Mouse (Mus musculus) hindbrain, embryonic 13.5 days (tissue): ENCODE measurements around the gene Atrnl1. TPM values are rescaled to one million over a fixed set of nuclear protein-coding genes. Genes with fewer than 3 reads are reported as not detected.
"Not testable (repeated sequence)": the region's sequence is repeated elsewhere in the genome, so short reads cannot be mapped to it uniquely, and the experiment has no call there.

Experiments
- ATAC-seq: fragments of 200-750 bp; cut with Nextera tagmentation; 2 replicates; pipeline ENCODE4 v1.8.0; 2017; ENCODE audit warnings: moderate TSS enrichment; ENCODE audit not compliant: low FRiP score
- H3K27ac ChIP-seq: fragments of 300-500 bp; sonication (generic); 2 replicates; pipeline ENCODE4 v1.5.1; 2015; ENCODE audit warnings: inconsistent platforms, mild to moderate bottlenecking, moderate library complexity
- H3K27me3 ChIP-seq: fragments of 300-500 bp; sonication (generic); 2 replicates; pipeline ENCODE4 v1.6.1; 2015; ENCODE audit warnings: mild to moderate bottlenecking, inconsistent platforms
- H3K36me3 ChIP-seq: fragments of 300-500 bp; sonication (generic); 2 replicates; pipeline ENCODE4 v1.6.1; 2015; ENCODE audit warnings: mild to moderate bottlenecking, inconsistent platforms
- H3K4me1 ChIP-seq: fragments of 300-500 bp; sonication (generic); replicated peaks from 2 replicates; pipeline ENCODE4 v1.6.1; 2015; ENCODE audit warnings: inconsistent platforms
- H3K4me2 ChIP-seq: fragments of 300-500 bp; sonication (generic); 2 replicates; pipeline ENCODE4 v1.6.1; 2015; ENCODE audit warnings: inconsistent platforms, mild to moderate bottlenecking, moderate library complexity
- H3K4me3 ChIP-seq: fragments of 300-500 bp; sonication (generic); 2 replicates; pipeline ENCODE4 v1.5.1; 2015; ENCODE audit warnings: mild to moderate bottlenecking, inconsistent platforms
- H3K9ac ChIP-seq: fragments of 300-500 bp; sonication (generic); 2 replicates; pipeline ENCODE4 v1.6.1; 2015; ENCODE audit warnings: mild to moderate bottlenecking, inconsistent platforms
- H3K9me3 ChIP-seq: fragments of 300-500 bp; sonication (generic); 2 replicates; pipeline ENCODE4 v1.6.1; 2016; ENCODE audit warnings: inconsistent platforms
- WGBS: fragments of 180-500 bp; shearing (Covaris S2); methylation state at CpG from one replicate; pipeline ENCODE4 v1.1.7; 2015; 5-methylcytosine and 5-hydroxymethylcytosine counted together
- polyA plus RNA-seq: library from polyadenylated mRNA; unstranded; fragments of >200 nt; fragmentation: Nextera tagmentation; extraction: Ambion mirVana; gene quantifications from 2 replicates; pipeline ENCODE4 v1.2.1, GENCODE M21; 2015

Gene Atrnl1
- polyA plus RNA-seq, 1 experiment from 2014 or later = 7.9 TPM

- H3K9ac ChIP-seq = no peak overlapping the region
- no peaks in the 10 kb centered on the region for H3K27me3 ChIP-seq
- 0 out of 2 replicates have a peak, but pooled peaks cover 8% of the 10 kb centered on the region for H3K36me3 ChIP-seq
- no peak overlapping the region for H3K4me2 ChIP-seq
- no peak overlapping the region for H3K27ac ChIP-seq
- WGBS = 73% methylated on average over 4 of the region's 4 CpGs
- no peak for ATAC-seq
- H3K9me3 ChIP-seq = no peaks in the 10 kb centered on the region
- no peak overlapping the region for H3K4me3 ChIP-seq
- peaks cover 6% of the 10 kb centered on the region; the same call in 1 of the 2 replicates for H3K4me1 ChIP-seq
Observed at GRCm38 (mm10) chr19:58043550-58043949, 432.7 kb downstream of the Atrnl1 start.

GRCm38 (mm10) chr19:58044816-58045215 lies 434.0 kb downstream of the Atrnl1 start:
- no peak overlapping the region for H3K27ac ChIP-seq
- H3K9ac ChIP-seq = no peak overlapping the region
- WGBS = 92% methylated on average over 5 of the region's 5 CpGs
- no peaks in the 10 kb centered on the region for H3K9me3 ChIP-seq
- 0 out of 2 replicates have a peak, but pooled peaks cover 3% of the 10 kb centered on the region for H3K4me1 ChIP-seq
- no peak overlapping the region for H3K4me2 ChIP-seq
- no peaks in the 10 kb centered on the region for H3K27me3 ChIP-seq
- 0 out of 2 replicates have a peak, but pooled peaks cover 8% of the 10 kb centered on the region for H3K36me3 ChIP-seq
- no peak for ATAC-seq
- no peak overlapping the region for H3K4me3 ChIP-seq

- H3K4me1 ChIP-seq = peaks cover 12% of the 10 kb centered on the region
- H3K27me3 ChIP-seq = no peaks in the 10 kb centered on the region
- 86% methylated on average over 7 of the region's 7 CpGs for WGBS
- no peak for ATAC-seq
- H3K36me3 ChIP-seq = 0 out of 2 replicates have a peak, but pooled peaks cover 8% of the 10 kb centered on the region
- no peak overlapping the region for H3K27ac ChIP-seq
- H3K9ac ChIP-seq = no peak overlapping the region
- H3K9me3 ChIP-seq = no peaks in the 10 kb centered on the region
- H3K4me3 ChIP-seq = no peak overlapping the region
- H3K4me2 ChIP-seq = no peak overlapping the region
Observed at GRCm38 (mm10) chr19:58046656-58047055, 435.8 kb downstream of the Atrnl1 start.

- H3K4me2 ChIP-seq, ATAC-seq, H3K9me3 ChIP-seq, H3K27ac ChIP-seq, H3K9ac ChIP-seq, H3K36me3 ChIP-seq, H3K27me3 ChIP-seq, H3K4me3 ChIP-seq: not testable (repeated sequence)
- 94% methylated on average over 9 of the region's 9 CpGs for whole genome bisulfite sequencing
- H3K4me1 ChIP-seq = peaks cover 25% of the 10 kb centered on the region
Observed at GRCm38 (mm10) chr19:58050410-58050809, 439.6 kb downstream of the Atrnl1 start.

GRCm38 (mm10) chr19:58050986-58051385 lies 440.2 kb downstream of the Atrnl1 start:
- H3K27ac ChIP-seq = peak overlapping the region; percentile 48; the same call in 1 of the 2 replicates

GRCm38 (mm10) chr19:58051905-58052304 lies 441.1 kb downstream of the Atrnl1 start:
- no peak for ATAC-seq
- H3K27ac ChIP-seq = peak overlapping the region; percentile 70
- H3K27me3 ChIP-seq = no peaks in the 10 kb centered on the region
- H3K4me2 ChIP-seq = no peak overlapping the region
- no peak overlapping the region for H3K9ac ChIP-seq
- H3K4me3 ChIP-seq = no peak overlapping the region
- peaks cover 25% of the 10 kb centered on the region for H3K4me1 ChIP-seq
- H3K36me3 ChIP-seq = no peaks in the 10 kb centered on the region
- 79% methylated on average over 13 of the region's 13 CpGs for WGBS
- H3K9me3 ChIP-seq = no peaks in the 10 kb centered on the region

More at GRCm38 (mm10) chr19:58050986-58051385, 440.2 kb downstream of the Atrnl1 start:
- H3K9ac ChIP-seq = no peak overlapping the region
- H3K4me3 ChIP-seq = no peak overlapping the region
- no peaks in the 10 kb centered on the region for H3K36me3 ChIP-seq
- H3K9me3 ChIP-seq = no peaks in the 10 kb centered on the region
- no peak overlapping the region for H3K4me2 ChIP-seq
- no peaks in the 10 kb centered on the region for H3K27me3 ChIP-seq
- peaks cover 25% of the 10 kb centered on the region for H3K4me1 ChIP-seq
- ATAC-seq = no peak
- WGBS = 94% methylated on average over 8 of the region's 8 CpGs

- no peak overlapping the region for H3K9ac ChIP-seq
- H3K4me1 ChIP-seq = peaks cover 25% of the 10 kb centered on the region
- ATAC-seq = no peak
- no peak overlapping the region for H3K4me3 ChIP-seq
- H3K27me3 ChIP-seq = no peaks in the 10 kb centered on the region
- WGBS = 36% methylated on average over 13 of the region's 13 CpGs
- no peaks in the 10 kb centered on the region for H3K36me3 ChIP-seq
- H3K27ac ChIP-seq = peak overlapping the region; percentile 70
- H3K4me2 ChIP-seq = no peak overlapping the region
- no peaks in the 10 kb centered on the region for H3K9me3 ChIP-seq
Observed at GRCm38 (mm10) chr19:58052444-58053135, 441.8 kb downstream of the Atrnl1 start.

GRCm38 (mm10) chr19:58059719-58060118 lies 448.9 kb downstream of the Atrnl1 start:
- Histone ChIP-seq H3K9me3 (no peaks in the 10 kb centered on the region), H3K4me1 (peaks cover 46% of the 10 kb centered on the region), H3K36me3 (no peaks in the 10 kb centered on the region), H3K4me3 (no peak overlapping the region), H3K27me3 (no peaks in the 10 kb centered on the region), H3K9ac (no peak overlapping the region), H3K27ac (no peak overlapping the region), H3K4me2 (no peak overlapping the region)
- no peak for ATAC-seq
- 34% methylated on average over 9 of the region's 9 CpGs for WGBS

- Histone ChIP-seq H3K9me3 (no peaks in the 10 kb centered on the region), H3K4me3 (peak overlapping the region; percentile 12; the same call in 1 of the 2 replicates), H3K27me3 (no peaks in the 10 kb centered on the region), H3K4me1 (peaks cover 51% of the 10 kb centered on the region), H3K27ac (peak overlapping the region; percentile 74), H3K4me2 (peak overlapping the region; percentile 38), H3K9ac (peak overlapping the region; percentile 29; the same call in 1 of the 2 replicates), H3K36me3 (no peaks in the 10 kb centered on the region)
- 24% methylated on average over 12 of the region's 12 CpGs for WGBS
- peak; percentile 41 for ATAC-seq
Observed at GRCm38 (mm10) chr19:58060199-58060853, 449.5 kb downstream of the Atrnl1 start.

- Histone ChIP-seq H3K36me3 (no peaks in the 10 kb centered on the region), H3K9me3 (no peaks in the 10 kb centered on the region), H3K4me2 (peak overlapping the region; percentile 38), H3K27me3 (no peaks in the 10 kb centered on the region), H3K4me1 (peaks cover 51% of the 10 kb centered on the region), H3K4me3 (peak overlapping the region; percentile 12), H3K9ac (peak overlapping the region; percentile 29; the same call in 1 of the 2 replicates), H3K27ac (peak overlapping the region; percentile 74)
- 8% methylated on average over 15 of the region's 15 CpGs for WGBS
- peak; percentile 62 for ATAC-seq
Observed at GRCm38 (mm10) chr19:58060854-58061358, 450.1 kb downstream of the Atrnl1 start.

GRCm38 (mm10) chr19:58061933-58062332 lies 451.1 kb downstream of the Atrnl1 start:
- H3K4me2 ChIP-seq = no peak overlapping the region
- no peaks in the 10 kb centered on the region for H3K27me3 ChIP-seq
- WGBS = 87% methylated on average over 8 of the region's 8 CpGs
- H3K4me1 ChIP-seq = peaks cover 51% of the 10 kb centered on the region
- H3K9me3 ChIP-seq = no peaks in the 10 kb centered on the region
- no peak overlapping the region for H3K4me3 ChIP-seq
- no peak overlapping the region for H3K9ac ChIP-seq
- H3K36me3 ChIP-seq = no peaks in the 10 kb centered on the region
- no peak for ATAC-seq
- H3K27ac ChIP-seq = no peak overlapping the region

- Histone ChIP-seq H3K4me3 (no peak overlapping the region), H3K36me3 (no peaks in the 10 kb centered on the region), H3K4me1 (peaks cover 51% of the 10 kb centered on the region), H3K27me3 (no peaks in the 10 kb centered on the region), H3K9ac (no peak overlapping the region), H3K27ac (peak overlapping the region; percentile 49; the same call in 1 of the 2 replicates), H3K9me3 (no peaks in the 10 kb centered on the region), H3K4me2 (no peak overlapping the region)
- WGBS = 21% methylated on average over 6 of the region's 6 CpGs
- ATAC-seq = no peak
Observed at GRCm38 (mm10) chr19:58063541-58063940, 452.7 kb downstream of the Atrnl1 start.
